In the genomic region with DNA sequence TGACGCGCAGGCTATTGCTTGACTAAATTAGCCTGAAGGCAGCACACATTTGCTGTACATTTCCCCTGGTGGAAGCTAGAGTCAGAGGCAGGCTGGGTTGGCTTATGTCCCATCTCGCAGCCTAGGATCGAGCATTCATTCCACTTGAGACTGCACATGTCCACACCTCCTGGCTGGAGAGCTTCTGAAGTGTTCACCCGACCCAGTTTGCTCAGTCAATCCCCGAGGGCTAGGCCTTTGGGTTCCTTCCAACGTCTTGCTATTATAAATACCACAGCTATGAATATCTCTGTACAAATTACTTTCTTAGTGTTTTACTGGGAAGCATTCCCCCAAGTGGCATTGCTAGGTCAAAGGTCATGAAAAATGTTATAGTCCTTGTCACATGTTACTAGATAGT, we compare ENCODE assay signal across 11 mouse cellular contexts. TPM values are rescaled to one million over a fixed set of nuclear protein-coding genes. Genes with fewer than 3 reads are reported as not detected.
DNase-seq lines count a peak whose midpoint lies in the region; ATAC-seq and TF ChIP-seq lines count a peak whose summit lies in the region.
"Had no signal": no experiment of that assay in that cellular context is flagged by ENCODE, and none has a peak within 500 bp of the region (broad histone marks: within the 10 kb centered on the region; RNA-seq: fewer than 3 reads in every experiment).

No protein-coding gene starts in this region.

- no peak overlapping the region for H3K4me3 ChIP-seq in heart, embryonic 12.5 days
- no peak overlapping the region for H3K4me3 ChIP-seq in liver, postnatal 0 days (ENCODE audit: low read depth, low read length)
- no peak overlapping the region for H3K4me3 ChIP-seq in stomach, postnatal 0 days (ENCODE audit: low read depth, low read length)
- H3K4me3 ChIP-seq: heart, embryonic 15.5 days; liver, embryonic 12.5 days had no signal

- DNase-seq in heart, adult 11 months: peak; percentile 98
- DNase-seq in NIH3T3 (ENCODE audit: low read depth): peak; percentile 92
- peak; percentile 78 for DNase-seq in gastrocnemius, postnatal 25 days
- DNase-seq in lung, adult 18-20 months: peak; percentile 91 to 93
- DNase-seq in liver, postnatal 0 days: no peak
- DNase-seq in right cerebral cortex, adult 18-20 months: no peak
- no peak for DNase-seq in stomach, postnatal 0 days (ENCODE audit: low spot score)

- no peak overlapping the region for H3K27ac ChIP-seq in heart, embryonic 12.5 days (ENCODE audit: poor library complexity, severe bottlenecking)
- H3K27ac ChIP-seq in liver, postnatal 0 days (ENCODE audit: low read depth): no peak overlapping the region
- H3K27ac ChIP-seq in stomach, postnatal 0 days (replicated peaks): no peak overlapping the region
- H3K27ac ChIP-seq: heart, embryonic 15.5 days; liver, embryonic 12.5 days had no signal

- no peak overlapping the region for H3K4me2 ChIP-seq in heart, embryonic 12.5 days
- H3K4me2 ChIP-seq in liver, postnatal 0 days (ENCODE audit: low read depth, low read length): no peak overlapping the region
- no peak overlapping the region for H3K4me2 ChIP-seq in stomach, postnatal 0 days (replicated peaks; ENCODE audit: low read depth)
- H3K4me2 ChIP-seq: heart, embryonic 15.5 days; liver, embryonic 12.5 days had no signal

- WGBS in heart, embryonic 12.5 days: 69% methylated on average over 7 of the region's 7 CpGs
- 73% methylated on average over 7 of the region's 7 CpGs for WGBS in liver, postnatal 0 days (ENCODE audit: insufficient replicate concordance)
- WGBS in stomach, postnatal 0 days: 53% methylated on average over 7 of the region's 7 CpGs

- no peak overlapping the region for H3K9ac ChIP-seq in heart, embryonic 12.5 days
- H3K9ac ChIP-seq in liver, postnatal 0 days (replicated peaks): no peak overlapping the region
- H3K9ac ChIP-seq in stomach, postnatal 0 days (ENCODE audit: low read length): no peak overlapping the region
- H3K9ac ChIP-seq: heart, embryonic 15.5 days; liver, embryonic 12.5 days had no signal

- no peaks in the 10 kb centered on the region for H3K4me1 ChIP-seq in heart, embryonic 12.5 days (replicated peaks)
- H3K4me1 ChIP-seq in liver, postnatal 0 days (ENCODE audit: insufficient read depth): no peaks in the 10 kb centered on the region
- H3K4me1 ChIP-seq in stomach, postnatal 0 days (replicated peaks; ENCODE audit: control insufficient read depth, insufficient read depth): no peaks in the 10 kb centered on the region
- H3K4me1 ChIP-seq: liver, embryonic 12.5 days had no signal

- H3K36me3 ChIP-seq in heart, embryonic 12.5 days: no peaks in the 10 kb centered on the region
- no peaks in the 10 kb centered on the region for H3K36me3 ChIP-seq in liver, postnatal 0 days (replicated peaks; ENCODE audit: insufficient read depth, low read length)
- H3K36me3 ChIP-seq in stomach, postnatal 0 days (ENCODE audit: control insufficient read depth, insufficient read depth, low read length): no peaks in the 10 kb centered on the region
- H3K36me3 ChIP-seq: heart, embryonic 15.5 days; liver, embryonic 12.5 days had no signal

- no peak for TF ChIP-seq CTCF in liver, postnatal 0 days (IDR thresholded peaks at IDR 0.05; ENCODE audit: low read depth)
- TF ChIP-seq CTCF in stomach, postnatal 0 days (IDR thresholded peaks at IDR 0.05; ENCODE audit: low read depth): no peak

- H3K9me3 ChIP-seq in heart, embryonic 12.5 days (replicated peaks): no peaks in the 10 kb centered on the region
- no peaks in the 10 kb centered on the region for H3K9me3 ChIP-seq in liver, postnatal 0 days (ENCODE audit: low read length)
- H3K9me3 ChIP-seq in stomach, postnatal 0 days (ENCODE audit: control insufficient read depth, low read length): no peaks in the 10 kb centered on the region
- H3K9me3 ChIP-seq: heart, embryonic 15.5 days; liver, embryonic 12.5 days had no signal

- no peak for TF ChIP-seq EP300 in liver, postnatal 0 days (IDR thresholded peaks at IDR 0.05; ENCODE audit: low read depth)
- TF ChIP-seq EP300 in stomach, postnatal 0 days (optimal IDR thresholded peaks at IDR 0.05): no peak

- H3K27me3 ChIP-seq in heart, embryonic 12.5 days (replicated peaks): no peaks in the 10 kb centered on the region
- H3K27me3 ChIP-seq in liver, postnatal 0 days (ENCODE audit: insufficient read depth, low read length): no peaks in the 10 kb centered on the region
- no peaks in the 10 kb centered on the region for H3K27me3 ChIP-seq in stomach, postnatal 0 days (ENCODE audit: control insufficient read depth, insufficient read depth, low read length)
- H3K27me3 ChIP-seq: heart, embryonic 15.5 days; liver, embryonic 12.5 days had no signal

- ATAC-seq in heart, embryonic 12.5 days (ENCODE audit: insufficient number of reproducible peaks, low FRiP score): no peak
- no peak for ATAC-seq in liver, postnatal 0 days
- no peak for ATAC-seq in stomach, postnatal 0 days (ENCODE audit: low FRiP score, low TSS enrichment)
- ATAC-seq: CD4-positive, CD25-positive, alpha-beta regulatory T cell, adult 4 months; liver, embryonic 12.5 days had no signal

RNA-seq across cellular contexts. Expression of a gene that starts 43.1 kb away (rescaled TPM):
- polyA plus RNA-seq in heart, embryonic 12.5 days (2016; fragmentation: Nextera tagmentation; extraction: Ambion mirVana): 0.54 and 0.61 TPM in 2 replicates
- total RNA-seq in gastrocnemius, postnatal 25 days (2021): under 1 TPM; 0.69 to 0.70 TPM
- not detected in 2 replicates for polyA plus RNA-seq in liver, postnatal 0 days (2015; fragmentation: Nextera tagmentation; extraction: Ambion mirVana)
- 0.75 and 0.90 TPM in 2 replicates for polyA plus RNA-seq in stomach, postnatal 0 days (2015; fragmentation: Nextera tagmentation; extraction: Ambion mirVana)

RNA-seq across cellular contexts. Expression of a gene that starts 59.0 kb away (rescaled TPM):
- polyA plus RNA-seq in heart, embryonic 12.5 days (2016; fragmentation: Nextera tagmentation; extraction: Ambion mirVana): 50.3 and 52.1 TPM in 2 replicates
- 10 to 100 TPM; 86.5 to 98.1 TPM for total RNA-seq in gastrocnemius, postnatal 25 days (2021)
- polyA plus RNA-seq in liver, postnatal 0 days (2015; fragmentation: Nextera tagmentation; extraction: Ambion mirVana): 34.6 and 36.9 TPM in 2 replicates
- 70.1 and 75.8 TPM in 2 replicates for polyA plus RNA-seq in stomach, postnatal 0 days (2015; fragmentation: Nextera tagmentation; extraction: Ambion mirVana)

Comparison
In these comparisons a context has a peak if more than half of its experiments do, and no peak if none do; other contexts are left out.
1. DNase-seq: peak in heart, adult 11 months (single experiment), NIH3T3 (single experiment), gastrocnemius, postnatal 25 days (single experiment) and lung, adult 18-20 months (2 of 2); none in liver, postnatal 0 days (single experiment), right cerebral cortex, adult 18-20 months (single experiment) and stomach, postnatal 0 days (single experiment).